Mouse (Mus musculus): ENCODE results near the gene Mettl27.

DNA sequence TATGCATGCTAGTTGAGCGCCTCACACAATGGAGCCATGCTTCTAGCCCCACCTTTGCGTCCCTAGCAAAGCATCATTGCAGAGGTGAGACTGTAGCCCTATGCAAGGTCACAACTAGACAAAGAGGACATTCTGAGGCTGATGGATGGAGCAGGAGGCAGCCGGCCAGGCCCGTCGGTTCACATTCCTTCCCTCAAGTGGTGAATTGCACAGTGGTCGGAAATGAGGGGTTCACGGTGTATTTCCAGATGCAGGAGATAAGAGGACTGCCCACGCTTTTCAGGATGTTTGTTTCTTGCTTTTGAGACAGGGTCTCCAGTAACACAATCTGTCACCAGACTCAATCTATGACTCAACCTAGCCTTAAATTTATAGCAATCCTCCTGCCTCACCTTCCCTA, 38.5 kb downstream of the Mettl27 start:
- no peak for TF ChIP-seq CTCF (IDR thresholded peaks at IDR 0.05; ENCODE audit: control insufficient read depth, insufficient read depth, insufficient replicate concordance, low read depth, low read length)
- no peak for TF ChIP-seq POLR2A (IDR thresholded peaks at IDR 0.05; ENCODE audit: control insufficient read depth, low read depth, low read length)
